Mouse (Mus musculus): ENCODE data around the gene Erc2. TPM values are rescaled to one million over a fixed set of nuclear protein-coding genes. Genes with fewer than 3 reads are reported as not detected.

The Erc2 gene
- polyA plus RNA-seq, 1 experiment from 2014 or later, result 36.0 TPM

DNA sequence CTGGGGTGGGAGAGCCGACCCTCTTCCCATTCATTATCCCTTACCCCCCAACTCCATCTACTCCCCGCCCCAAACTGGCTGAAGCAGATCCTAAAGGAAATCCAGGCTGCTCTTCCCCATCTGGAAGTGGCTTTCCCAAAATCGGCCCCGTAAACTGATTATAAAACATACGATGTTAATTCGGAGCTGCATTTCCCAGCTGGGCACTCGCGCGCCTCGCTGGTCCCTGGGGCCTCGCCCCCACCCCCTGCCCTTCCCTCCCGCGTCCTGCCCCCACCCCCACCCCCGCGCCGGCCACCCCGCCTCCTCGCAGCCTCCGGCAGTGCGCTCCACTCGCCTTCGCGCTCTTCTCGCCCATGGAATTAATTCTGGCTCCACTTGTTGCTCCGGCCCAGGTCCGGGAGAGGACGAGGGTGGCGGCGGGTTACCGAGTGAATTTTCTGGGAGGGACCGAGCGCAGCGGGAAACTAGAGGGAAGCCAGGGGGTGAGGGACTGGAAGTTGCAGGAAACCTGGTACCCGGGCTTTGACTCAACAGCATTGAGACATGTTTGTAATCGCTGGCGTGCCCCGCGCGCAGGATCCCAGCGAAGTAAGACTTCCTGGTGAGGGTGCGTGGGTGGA lies 888.9 kb downstream of the Erc2 start:
- Histone ChIP-seq H3K9me3 (no peaks in the 10 kb centered on the region), H3K27ac (replicated peaks) (peak overlapping the region; percentile 63), H3K4me2 (replicated peaks) (peak overlapping the region; percentile 91), H3K4me3 (peak overlapping the region; percentile 52), H3K4me1 (peaks cover 47% of the 10 kb centered on the region), H3K36me3 (no peaks in the 10 kb centered on the region), H3K9ac (replicated peaks) (peak overlapping the region; percentile 63), H3K27me3 (peaks cover 57% of the 10 kb centered on the region)
- no peak for ATAC-seq (ENCODE audit: low FRiP score, low read depth)
- WGBS, result under 1% methylated on average over 41 of the region's 41 CpGs

DNA sequence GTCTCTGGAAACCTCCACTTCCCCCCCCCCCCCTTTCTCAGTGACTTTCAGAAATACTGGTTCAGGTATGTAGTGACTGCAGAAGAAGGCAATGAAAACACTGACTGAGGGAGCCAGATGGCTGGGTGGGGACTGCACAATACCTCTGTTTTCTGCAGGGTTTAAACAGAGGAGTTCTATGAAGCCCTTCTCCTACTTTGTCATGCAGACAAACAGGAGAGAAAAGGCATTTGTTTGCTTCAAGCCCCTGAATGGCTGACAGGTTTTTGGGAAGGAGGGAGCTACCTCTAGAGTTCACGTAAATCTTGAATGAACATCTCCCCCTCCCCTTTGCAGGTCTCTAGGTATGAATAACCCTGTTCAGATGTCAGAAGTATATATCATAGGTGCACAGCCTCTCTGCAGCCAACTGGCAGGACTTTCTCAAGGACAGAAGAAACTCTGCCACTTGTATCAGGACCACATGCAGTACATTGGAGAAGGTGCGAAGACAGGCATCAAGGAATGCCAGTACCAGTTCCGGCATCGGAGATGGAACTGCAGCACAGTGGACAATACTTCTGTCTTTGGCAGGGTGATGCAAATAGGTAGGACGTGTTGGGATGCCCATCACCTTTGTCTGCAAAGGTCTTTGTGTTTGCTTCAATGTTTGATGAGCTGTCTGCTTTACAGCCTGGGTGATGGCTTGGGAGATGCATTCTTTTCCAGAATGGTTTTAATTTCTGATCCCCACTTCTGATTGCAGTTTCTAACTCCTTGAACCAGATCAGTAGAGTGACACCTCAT lies 890.8 kb downstream of the Erc2 start:
- ATAC-seq (ENCODE audit: low FRiP score, low read depth), result no peak
- H3K36me3 ChIP-seq, result no peaks in the 10 kb centered on the region
- H3K9ac ChIP-seq (replicated peaks), result no peak overlapping the region
- no peak overlapping the region for H3K4me3 ChIP-seq
- peak overlapping the region; percentile 91 for H3K4me2 ChIP-seq (replicated peaks)
- H3K27ac ChIP-seq (replicated peaks), result no peak overlapping the region
- no peaks in the 10 kb centered on the region for H3K9me3 ChIP-seq
- H3K4me1 ChIP-seq, result peaks cover 42% of the 10 kb centered on the region
- WGBS, result 66% methylated on average over 5 of the region's 5 CpGs
- peaks cover 48% of the 10 kb centered on the region for H3K27me3 ChIP-seq

DNA sequence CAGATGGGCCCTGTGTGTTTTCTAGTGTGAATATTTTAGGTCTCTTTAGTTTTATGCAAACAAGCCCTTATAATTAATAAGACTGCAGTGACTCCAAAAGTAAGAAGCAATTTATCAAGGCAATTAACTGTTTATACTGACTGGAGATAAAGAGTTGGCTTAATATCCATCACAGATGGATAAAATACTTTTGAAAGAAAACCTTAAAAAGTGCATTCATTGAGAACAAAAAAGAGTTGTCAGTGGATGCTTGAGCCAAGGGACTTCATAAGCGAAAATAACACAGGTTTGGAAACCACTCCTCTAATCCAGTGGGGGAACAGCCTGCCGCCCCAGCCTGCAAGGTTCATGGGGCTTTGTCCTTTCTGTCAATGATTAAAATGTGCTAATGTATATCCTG lies 891.9 kb downstream of the Erc2 start:
- peaks cover 42% of the 10 kb centered on the region for H3K27me3 ChIP-seq
- H3K36me3 ChIP-seq, result no peaks in the 10 kb centered on the region
- no peak for ATAC-seq (ENCODE audit: low FRiP score, low read depth)
- no peak overlapping the region for H3K9ac ChIP-seq (replicated peaks)
- 0 out of 2 replicates have a peak overlapping the region, but pooled peaks have one; percentile 23 for H3K4me2 ChIP-seq (replicated peaks)
- H3K4me3 ChIP-seq, result no peak overlapping the region
- H3K27ac ChIP-seq (replicated peaks), result no peak overlapping the region
- H3K4me1 ChIP-seq, result peaks cover 34% of the 10 kb centered on the region
- H3K9me3 ChIP-seq, result no peaks in the 10 kb centered on the region
- 22% methylated on average over 2 of the region's 2 CpGs for WGBS

DNA sequence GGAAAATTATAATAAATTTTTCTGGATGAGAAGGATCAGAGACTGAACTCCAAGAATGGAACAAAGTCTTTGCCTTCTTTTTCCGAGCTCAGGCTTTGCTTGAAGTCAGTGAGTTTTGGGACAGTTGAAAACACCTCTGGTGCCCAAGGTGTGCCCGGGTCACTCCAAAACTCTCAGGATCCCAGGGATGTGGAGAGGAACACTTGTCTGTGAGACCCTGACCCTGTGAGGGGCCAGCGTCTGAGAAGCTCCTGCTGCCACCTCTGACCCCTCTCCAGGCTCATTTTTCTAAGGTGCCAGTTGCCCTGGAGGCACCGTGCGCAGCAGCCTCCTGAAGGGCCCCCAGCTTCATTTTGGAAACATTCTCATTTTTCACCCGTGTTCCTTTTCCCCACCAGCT lies 893.1 kb downstream of the Erc2 start:
- no peak overlapping the region for H3K9ac ChIP-seq (replicated peaks)
- no peaks in the 10 kb centered on the region for H3K9me3 ChIP-seq
- H3K27me3 ChIP-seq, result peaks cover 39% of the 10 kb centered on the region
- no peak overlapping the region for H3K4me2 ChIP-seq (replicated peaks)
- no peak overlapping the region for H3K27ac ChIP-seq (replicated peaks)
- 38% methylated on average over 6 of the region's 6 CpGs for WGBS
- no peaks in the 10 kb centered on the region for H3K36me3 ChIP-seq
- ATAC-seq (ENCODE audit: low FRiP score, low read depth), result no peak
- H3K4me3 ChIP-seq, result no peak overlapping the region
- peaks cover 22% of the 10 kb centered on the region for H3K4me1 ChIP-seq

DNA sequence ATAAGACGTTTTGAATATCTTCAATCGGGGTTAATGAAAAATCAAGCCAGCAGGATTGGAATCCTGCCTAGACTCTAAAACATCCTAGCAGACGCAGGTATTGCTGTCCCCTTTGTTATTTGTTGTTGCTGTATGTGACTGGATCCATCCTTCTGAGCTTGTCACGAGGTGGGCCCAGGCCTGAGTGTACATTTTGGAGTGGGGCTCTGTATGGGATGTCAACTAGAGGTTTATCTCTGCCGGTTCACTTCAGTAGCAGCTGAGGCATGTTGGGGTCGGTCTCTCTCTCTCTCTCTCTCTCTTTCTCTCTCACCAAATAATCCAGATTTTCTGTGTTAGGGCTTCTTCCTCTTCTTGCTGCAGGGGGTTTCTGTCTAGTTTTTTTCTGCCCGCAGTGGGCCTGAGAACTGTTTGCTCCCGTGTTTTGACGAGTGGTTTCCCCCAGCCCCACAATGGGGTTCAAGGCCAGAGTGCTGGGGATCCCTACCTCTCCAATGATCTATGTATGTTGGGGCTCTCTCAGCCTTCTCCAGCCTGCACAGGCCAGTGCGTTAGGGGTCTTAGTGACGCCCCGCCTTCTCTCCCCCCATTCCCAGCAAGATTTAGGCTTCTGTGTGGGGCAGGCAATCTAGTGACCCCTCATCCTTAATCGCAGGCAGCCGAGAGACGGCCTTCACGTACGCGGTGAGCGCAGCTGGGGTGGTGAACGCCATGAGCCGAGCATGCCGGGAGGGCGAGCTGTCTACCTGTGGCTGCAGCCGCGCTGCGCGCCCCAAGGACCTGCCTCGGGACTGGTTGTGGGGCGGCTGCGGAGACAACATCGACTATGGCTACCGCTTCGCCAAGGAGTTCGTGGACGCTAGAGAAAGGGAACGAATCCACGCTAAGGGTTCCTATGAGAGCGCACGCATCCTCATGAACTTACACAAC lies 895.7 kb downstream of the Erc2 start:
- H3K4me3 ChIP-seq, result no peak overlapping the region
- H3K9ac ChIP-seq (replicated peaks), result no peak overlapping the region
- H3K4me1 ChIP-seq, result peaks cover 7% of the 10 kb centered on the region; the same call in 1 of the 2 replicates
- no peaks in the 10 kb centered on the region for H3K9me3 ChIP-seq
- no peak overlapping the region; the same call in 1 of the 2 replicates for H3K4me2 ChIP-seq (replicated peaks)
- no peak for ATAC-seq (ENCODE audit: low FRiP score, low read depth)
- H3K27me3 ChIP-seq, result peaks cover 20% of the 10 kb centered on the region
- 60% methylated on average over 39 of the region's 39 CpGs for WGBS
- no peak overlapping the region for H3K27ac ChIP-seq (replicated peaks)
- 0 out of 2 replicates have a peak, but pooled peaks cover 15% of the 10 kb centered on the region for H3K36me3 ChIP-seq

DNA sequence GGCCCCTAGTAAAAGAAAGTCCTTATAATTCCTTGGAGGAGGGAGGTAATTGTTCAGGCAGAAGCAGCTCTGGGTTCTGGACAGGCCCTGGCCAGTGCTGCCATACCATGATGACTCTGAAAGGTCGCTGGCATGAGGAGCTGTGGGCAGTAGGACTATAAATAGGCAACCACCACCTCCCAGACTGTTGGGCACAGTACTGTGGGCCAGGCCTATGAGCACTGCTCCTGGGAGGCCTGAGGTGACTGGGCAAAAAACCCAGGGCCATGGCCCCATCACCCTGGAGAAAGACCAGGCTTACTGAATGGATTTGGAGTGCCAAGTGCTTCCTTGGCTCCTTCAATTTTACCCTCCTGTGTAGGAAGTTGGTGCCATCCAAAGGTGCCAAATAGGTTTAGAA lies 898.9 kb downstream of the Erc2 start:
- WGBS, result 88% methylated on average over 1 of the region's 1 CpGs
- Histone ChIP-seq H3K36me3 (0 out of 2 replicates have a peak, but pooled peaks cover 15% of the 10 kb centered on the region), H3K4me3 (no peak overlapping the region), H3K9me3 (no peaks in the 10 kb centered on the region), H3K27ac (replicated peaks) (no peak overlapping the region), H3K27me3 (peaks cover 9% of the 10 kb centered on the region; the same call in 1 of the 2 replicates), H3K4me2 (replicated peaks) (no peak overlapping the region), H3K9ac (replicated peaks) (no peak overlapping the region), H3K4me1 (peaks cover 4% of the 10 kb centered on the region; the same call in 1 of the 2 replicates)
- ATAC-seq (ENCODE audit: low FRiP score, low read depth), result no peak

DNA sequence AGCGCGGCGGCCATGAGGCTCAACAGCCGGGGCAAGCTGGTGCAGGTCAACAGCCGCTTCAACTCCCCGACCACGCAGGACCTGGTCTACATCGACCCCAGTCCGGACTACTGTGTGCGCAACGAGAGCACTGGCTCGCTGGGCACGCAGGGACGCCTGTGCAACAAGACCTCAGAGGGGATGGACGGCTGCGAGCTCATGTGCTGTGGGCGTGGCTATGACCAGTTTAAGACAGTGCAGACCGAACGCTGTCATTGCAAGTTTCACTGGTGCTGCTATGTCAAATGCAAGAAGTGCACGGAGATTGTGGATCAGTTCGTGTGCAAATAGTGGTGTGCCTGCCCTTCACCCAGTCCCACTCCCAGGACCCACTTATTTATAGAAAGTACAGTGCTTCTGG lies 900.4 kb downstream of the Erc2 start:
- no peak overlapping the region for H3K27ac ChIP-seq (replicated peaks)
- no peak for ATAC-seq (ENCODE audit: low FRiP score, low read depth)
- H3K36me3 ChIP-seq, result 0 out of 2 replicates have a peak, but pooled peaks cover 15% of the 10 kb centered on the region
- H3K4me2 ChIP-seq (replicated peaks), result no peak overlapping the region
- 83% methylated on average over 21 of the region's 21 CpGs for WGBS
- no peak overlapping the region for H3K9ac ChIP-seq (replicated peaks)
- 0 out of 2 replicates have a peak, but pooled peaks cover 4% of the 10 kb centered on the region for H3K27me3 ChIP-seq
- peaks cover 4% of the 10 kb centered on the region; the same call in 1 of the 2 replicates for H3K4me1 ChIP-seq
- no peak overlapping the region for H3K4me3 ChIP-seq
- H3K9me3 ChIP-seq, result no peaks in the 10 kb centered on the region

DNA sequence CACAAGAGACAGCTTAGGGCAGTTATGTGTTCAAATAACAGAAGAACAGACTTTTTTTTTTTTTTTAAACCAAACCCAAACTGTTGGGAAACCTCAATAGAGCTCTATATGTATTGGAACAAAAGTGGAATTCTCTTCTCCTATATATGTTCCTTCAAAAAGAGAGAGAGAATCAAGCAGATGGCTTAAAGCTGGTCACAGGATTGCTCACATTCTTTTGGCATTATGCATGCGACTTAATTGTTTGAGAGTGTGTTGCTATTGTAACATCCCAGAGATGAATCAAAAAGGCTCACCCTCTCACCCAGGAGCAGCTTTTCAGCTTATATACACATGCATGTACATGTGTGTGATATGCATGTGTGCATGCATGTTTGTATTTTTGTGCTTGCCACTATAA lies 903.3 kb downstream of the Erc2 start:
- WGBS, result 66% methylated on average over 1 of the region's 1 CpGs
- ATAC-seq (ENCODE audit: low FRiP score, low read depth), result no peak
- H3K27ac ChIP-seq (replicated peaks), result no peak overlapping the region

More for the DNA sequence above, 903.3 kb downstream of the Erc2 start:
- H3K4me2 ChIP-seq (replicated peaks), result no peak overlapping the region
- peaks cover 4% of the 10 kb centered on the region; the same call in 1 of the 2 replicates for H3K4me1 ChIP-seq
- no peak overlapping the region for H3K4me3 ChIP-seq
- no peak overlapping the region for H3K9ac ChIP-seq (replicated peaks)
- H3K27me3 ChIP-seq, result peaks cover 3% of the 10 kb centered on the region; the same call in 1 of the 2 replicates
- 0 out of 2 replicates have a peak, but pooled peaks cover 15% of the 10 kb centered on the region for H3K36me3 ChIP-seq
- H3K9me3 ChIP-seq, result no peaks in the 10 kb centered on the region

Other genes starting within 250 kb of the Erc2 start
- 23.2 and 23.7 TPM in 2 replicates for gene Fam208a, start 193.6 kb upstream of the Erc2 start, polyA plus RNA-seq (2016; fragmentation: Nextera tagmentation; extraction: Ambion mirVana)
- gene Ccdc66, start 114.0 kb upstream of the Erc2 start, polyA plus RNA-seq (2016; fragmentation: Nextera tagmentation; extraction: Ambion mirVana), result 15.9 and 17.6 TPM in 2 replicates

Data from midbrain, embryonic 12.5 days (tissue).